Mouse (Mus musculus): ENCODE data around the gene Tas2r131.
"Not testable (repeated sequence)": the region's sequence is repeated elsewhere in the genome, so short reads cannot be mapped to it uniquely, and the experiment has no call there.

GRCm38 (mm10) chr6:132941376-132941775 is 16.3 kb downstream of the Tas2r131 start:
- not testable (repeated sequence) for TF ChIP-seq CTCF, POLR2A (IDR thresholded peaks at IDR 0.05; ENCODE audit: extremely low read depth, insufficient read depth, low read length)
